Mouse (Mus musculus): Measurements from ENCODE around the gene Atp2a1. TPM values are rescaled to one million over a fixed set of nuclear protein-coding genes. Genes with fewer than 3 reads are reported as not detected.
A peak's percentile ranks its signal among the peaks of the same experiment; 100 is the strongest.

The Atp2a1 gene
- total and polyA plus RNA-seq, 3 experiments = 0.38 to 0.74 TPM; not detected in 1

DNA sequence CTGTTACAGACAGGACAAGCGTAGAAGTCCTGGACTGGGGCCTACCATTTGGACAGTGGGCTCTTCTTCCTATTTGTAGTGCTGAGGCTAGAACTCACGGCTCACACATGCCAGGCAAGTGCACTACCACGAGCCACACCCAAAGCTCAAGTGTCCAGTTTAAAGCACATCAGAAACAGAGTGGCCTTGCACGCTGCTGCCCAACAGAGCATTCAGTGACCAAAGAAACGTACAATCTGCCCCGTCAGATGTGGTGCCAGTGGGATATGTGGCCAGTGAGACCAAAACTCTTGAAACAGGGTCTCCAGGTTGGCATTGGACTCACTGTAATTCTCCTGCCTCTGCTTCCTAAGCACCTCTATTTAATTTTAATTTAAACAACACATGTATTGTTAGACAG, 12.3 kb downstream of the Atp2a1 start:
- no peak overlapping the region for H3K27ac ChIP-seq (ENCODE audit: insufficient read depth, low read depth)
- TF ChIP-seq E2F4 (IDR thresholded peaks at IDR 0.05; ENCODE audit: insufficient replicate concordance, low read depth, low read length) (no peak), POLR2AphosphoS2 (IDR thresholded peaks at IDR 0.05; ENCODE audit: low read depth, low read length) (0 out of 2 replicates have a peak, but pooled peaks have one; percentile 56)
- no peaks in the 10 kb centered on the region for H3K27me3 ChIP-seq (replicated peaks)
- dilution Hi-C loops (cut with MboI; ENCODE audit: extremely low pct_ligation_motif_present, extremely low pct_unique_long_range_greater_than_20kb, low sequenced_read_pairs) = no loop called here
- H3K4me3 ChIP-seq (replicated peaks in 1 of 3; ENCODE audit: low read depth in 2 of 3, low read length in 2 of 3, poor library complexity in 1 of 3) = no peak overlapping the region
- no peaks in the 10 kb centered on the region for H3K9me3 ChIP-seq (replicated peaks; ENCODE audit: low read length)
- H3K36me3 ChIP-seq (replicated peaks in 1 of 2; ENCODE audit: control insufficient read depth in 1 of 2, insufficient read depth in 1 of 2, low read length in 1 of 2) = peaks cover 39 to 56% of the 10 kb centered on the region in 2 experiments
- in situ Hi-C loops (cut with MboI; ENCODE audit: low pct_ligation_motif_present, low pct_unique_long_range_greater_than_20kb, low sequenced_read_pairs) = no loop called here
- peaks cover 6 to 8% of the 10 kb centered on the region in 2 experiments; a peak in 3 of 4 replicates for H3K4me1 ChIP-seq (ENCODE audit: control insufficient read depth in 1 of 2, insufficient read depth in 2 of 2)
- H3K9ac ChIP-seq (ENCODE audit: insufficient read depth, low read depth) = no peak overlapping the region
- no peak overlapping the region for H3K4me2 ChIP-seq (ENCODE audit: insufficient read depth, low read depth, poor library complexity, severe bottlenecking)
- no peak for DNase-seq (ENCODE audit: extremely low read depth)
- no peaks in the 10 kb centered on the region for H3K79me2 ChIP-seq (replicated peaks; ENCODE audit: control insufficient read depth, extremely low read depth, insufficient read depth, poor library complexity, severe bottlenecking)

DNA sequence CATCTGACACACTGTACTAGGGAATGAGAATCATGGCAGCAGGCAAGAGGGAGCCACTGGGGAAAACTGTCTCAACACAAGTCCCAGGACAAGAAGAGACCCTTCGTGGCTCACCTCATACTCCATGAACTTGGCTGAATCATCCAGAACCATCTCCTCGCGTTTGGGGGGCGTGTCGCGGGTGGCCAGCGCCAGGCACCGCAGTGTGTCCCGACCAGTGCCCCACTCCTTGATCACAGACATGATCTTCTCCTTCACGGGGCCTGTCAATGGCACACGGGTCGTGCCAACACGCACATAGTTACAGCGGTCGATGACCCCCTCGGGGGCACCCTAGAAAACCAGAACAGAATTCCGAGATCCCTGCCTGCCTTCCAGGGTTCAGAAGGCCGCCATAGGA, 12.9 kb downstream of the Atp2a1 start:
- Histone ChIP-seq H3K36me3 (replicated peaks in 1 of 2; ENCODE audit: control insufficient read depth in 1 of 2, insufficient read depth in 1 of 2, low read length in 1 of 2) (peaks cover 45 to 62% of the 10 kb centered on the region in 2 experiments), H3K4me3 (replicated peaks in 1 of 3; ENCODE audit: low read depth in 2 of 3, low read length in 2 of 3, poor library complexity in 1 of 3) (no peak overlapping the region), H3K4me1 (ENCODE audit: control insufficient read depth in 1 of 2, insufficient read depth in 2 of 2) (peaks cover 6 to 8% of the 10 kb centered on the region in 2 experiments; a peak in 3 of 4 replicates), H3K27me3 (replicated peaks) (no peaks in the 10 kb centered on the region), H3K27ac (ENCODE audit: insufficient read depth, low read depth) (no peak overlapping the region), H3K9ac (ENCODE audit: insufficient read depth, low read depth) (no peak overlapping the region), H3K4me2 (ENCODE audit: insufficient read depth, low read depth, poor library complexity, severe bottlenecking) (no peak overlapping the region), H3K9me3 (replicated peaks; ENCODE audit: low read length) (no peaks in the 10 kb centered on the region), H3K79me2 (replicated peaks; ENCODE audit: control insufficient read depth, extremely low read depth, insufficient read depth, poor library complexity, severe bottlenecking) (no peaks in the 10 kb centered on the region)
- in situ Hi-C loops (cut with MboI; ENCODE audit: low pct_ligation_motif_present, low pct_unique_long_range_greater_than_20kb, low sequenced_read_pairs) = no loop called here
- TF ChIP-seq ELF1 (IDR thresholded peaks at IDR 0.05; ENCODE audit: low read depth, low read length) (no peak), UBTF (IDR thresholded peaks at IDR 0.05; ENCODE audit: low read depth, low read length) (no peak), ETS1 (conservative IDR thresholded peaks at IDR 0.05; ENCODE audit: low read depth, low read length) (no peak), USF1 (IDR thresholded peaks at IDR 0.05; ENCODE audit: low read depth, low read length) (no peak), ZKSCAN1 (IDR thresholded peaks at IDR 0.05; ENCODE audit: borderline replicate concordance, low read depth, low read length) (no peak), ZC3H11A (IDR thresholded peaks at IDR 0.05; ENCODE audit: low read depth, low read length) (no peak), SMC3 (IDR thresholded peaks at IDR 0.05; ENCODE audit: low read depth, low read length) (no peak), BHLHE40 (IDR thresholded peaks at IDR 0.05; ENCODE audit: low read depth, low read length) (no peak), MEF2A (IDR thresholded peaks at IDR 0.05; ENCODE audit: borderline replicate concordance, low read depth, low read length) (no peak), MAFK (IDR thresholded peaks at IDR 0.05; ENCODE audit: insufficient replicate concordance, low read length) (no peak), ZMIZ1 (IDR thresholded peaks at IDR 0.05; ENCODE audit: low read depth, low read length) (no peak), ZNF384 (IDR thresholded peaks at IDR 0.05; ENCODE audit: low read depth, low read length) (no peak), SIN3A (IDR thresholded peaks at IDR 0.05; ENCODE audit: low read length) (no peak), JUN (IDR thresholded peaks at IDR 0.05; ENCODE audit: insufficient read depth, low read depth, low read length) (no peak), TBP (conservative IDR thresholded peaks at IDR 0.05; ENCODE audit: low read depth, low read length) (no peak), CHD1 (IDR thresholded peaks at IDR 0.05; ENCODE audit: low read depth, low read length) (no peak)
- dilution Hi-C loops (cut with MboI; ENCODE audit: extremely low pct_ligation_motif_present, extremely low pct_unique_long_range_greater_than_20kb, low sequenced_read_pairs) = no loop called here
- no peak for DNase-seq (ENCODE audit: extremely low read depth)

All from CH12.LX (cell line).